Mouse (Mus musculus): ENCODE measurements at regions not wholly inside any gene's neighbourhood (a gene's known extent, or its start where the extent isn't known, plus 50 kb on each side); places are given as distances from the start of the nearest gene placed in this dataset.

GRCm38 (mm10) chr2:128298996-128299395 lies 173.2 kb downstream of the Bcl2l11 start:
- no peak for DNase-seq (ENCODE audit: low spot score in 2 of 2)

GRCm38 (mm10) chr2:128301709-128302108 lies 175.9 kb downstream of the Bcl2l11 start:
- DNase-seq (ENCODE audit: low spot score in 2 of 2), result no peak

- no peak for DNase-seq (ENCODE audit: low spot score in 2 of 2)
Measured at GRCm38 (mm10) chr2:128304063-128304712, 178.3 kb downstream of the Bcl2l11 start.

- no peak for DNase-seq (ENCODE audit: low spot score in 2 of 2)
Measured at GRCm38 (mm10) chr2:128306693-128307092, 180.9 kb downstream of the Bcl2l11 start.

GRCm38 (mm10) chr2:128309541-128310030 lies 183.7 kb downstream of the Bcl2l11 start:
- no peak for DNase-seq (ENCODE audit: low spot score in 2 of 2)

GRCm38 (mm10) chr2:128310081-128310480 lies 184.2 kb downstream of the Bcl2l11 start:
- DNase-seq (ENCODE audit: low spot score in 2 of 2), result peak; percentile 64 to 88

- DNase-seq (ENCODE audit: low spot score in 2 of 2), result peak in 1 of 2 experiments; percentile 46
Measured at GRCm38 (mm10) chr2:128312084-128312594, 186.3 kb downstream of the Bcl2l11 start.

GRCm38 (mm10) chr2:128312659-128313581 lies 187.1 kb downstream of the Bcl2l11 start:
- no peak for DNase-seq (ENCODE audit: low spot score in 2 of 2)

GRCm38 (mm10) chr2:128313582-128313918 lies 187.7 kb downstream of the Bcl2l11 start:
- DNase-seq (ENCODE audit: low spot score in 2 of 2), result no peak

GRCm38 (mm10) chr2:128313948-128314347 lies 188.1 kb downstream of the Bcl2l11 start:
- no peak for DNase-seq (ENCODE audit: low spot score in 2 of 2)

GRCm38 (mm10) chr2:128316516-128316915 lies 190.7 kb downstream of the Bcl2l11 start:
- DNase-seq (ENCODE audit: low spot score in 2 of 2), result no peak

GRCm38 (mm10) chr2:128318266-128318665 lies 192.4 kb downstream of the Bcl2l11 start:
- DNase-seq (ENCODE audit: low spot score in 2 of 2), result no peak

GRCm38 (mm10) chr2:128318956-128319355 lies 193.1 kb downstream of the Bcl2l11 start:
- DNase-seq (ENCODE audit: low spot score in 2 of 2), result no peak

GRCm38 (mm10) chr2:128321475-128321874 lies 195.6 kb downstream of the Bcl2l11 start:
- DNase-seq (ENCODE audit: low spot score in 2 of 2), result no peak

- peak in 1 of 2 experiments; percentile 40 for DNase-seq (ENCODE audit: low spot score in 2 of 2)
Measured at GRCm38 (mm10) chr2:128324256-128325096, 198.6 kb downstream of the Bcl2l11 start.

GRCm38 (mm10) chr2:128325097-128325421 lies 199.2 kb downstream of the Bcl2l11 start:
- DNase-seq (ENCODE audit: low spot score in 2 of 2), result no peak

- no peak for DNase-seq (ENCODE audit: low spot score in 2 of 2)
Measured at GRCm38 (mm10) chr2:128325456-128325855, 199.6 kb downstream of the Bcl2l11 start.

GRCm38 (mm10) chr2:128330833-128331232 lies 205.0 kb downstream of the Bcl2l11 start:
- DNase-seq (ENCODE audit: low spot score in 2 of 2), result no peak

- DNase-seq (ENCODE audit: low spot score in 2 of 2), result no peak
Measured at GRCm38 (mm10) chr2:128331275-128331674, 205.4 kb downstream of the Bcl2l11 start.

GRCm38 (mm10) chr2:128331681-128332080 lies 205.8 kb downstream of the Bcl2l11 start:
- no peak for DNase-seq (ENCODE audit: low spot score in 2 of 2)

- DNase-seq (ENCODE audit: low spot score in 2 of 2), result peak in 1 of 2 experiments; percentile 41
Measured at GRCm38 (mm10) chr2:128333401-128334142, 207.7 kb downstream of the Bcl2l11 start.

Measured in layer of hippocampus, adult 8-10 months (tissue).